Mouse (Mus musculus): Measurements from ENCODE around the gene Ptpn7.

The Ptpn7 gene

DNA sequence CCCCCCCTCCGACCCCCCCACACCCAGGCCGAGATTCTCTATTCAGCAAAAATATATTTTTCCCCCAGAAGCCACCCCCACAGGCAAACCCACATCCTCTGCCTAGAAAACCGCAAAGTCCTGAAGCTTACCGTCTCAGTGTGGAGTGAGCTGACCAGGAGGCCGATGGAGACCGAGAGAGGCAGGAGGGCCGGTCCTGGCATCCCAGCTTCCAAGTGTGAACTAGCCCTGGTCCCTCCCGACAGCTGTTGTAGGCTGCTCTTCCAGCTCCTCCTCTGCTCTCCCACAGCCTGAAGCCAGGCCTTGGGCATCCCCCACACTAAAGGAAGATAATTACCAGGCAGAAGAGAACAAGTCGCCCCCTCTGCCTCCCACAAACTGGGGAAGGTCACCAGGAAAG lies 3.5 kb upstream of the Ptpn7 start:
- no peak for DNase-seq (ENCODE audit: low read depth, low spot score)

DNA sequence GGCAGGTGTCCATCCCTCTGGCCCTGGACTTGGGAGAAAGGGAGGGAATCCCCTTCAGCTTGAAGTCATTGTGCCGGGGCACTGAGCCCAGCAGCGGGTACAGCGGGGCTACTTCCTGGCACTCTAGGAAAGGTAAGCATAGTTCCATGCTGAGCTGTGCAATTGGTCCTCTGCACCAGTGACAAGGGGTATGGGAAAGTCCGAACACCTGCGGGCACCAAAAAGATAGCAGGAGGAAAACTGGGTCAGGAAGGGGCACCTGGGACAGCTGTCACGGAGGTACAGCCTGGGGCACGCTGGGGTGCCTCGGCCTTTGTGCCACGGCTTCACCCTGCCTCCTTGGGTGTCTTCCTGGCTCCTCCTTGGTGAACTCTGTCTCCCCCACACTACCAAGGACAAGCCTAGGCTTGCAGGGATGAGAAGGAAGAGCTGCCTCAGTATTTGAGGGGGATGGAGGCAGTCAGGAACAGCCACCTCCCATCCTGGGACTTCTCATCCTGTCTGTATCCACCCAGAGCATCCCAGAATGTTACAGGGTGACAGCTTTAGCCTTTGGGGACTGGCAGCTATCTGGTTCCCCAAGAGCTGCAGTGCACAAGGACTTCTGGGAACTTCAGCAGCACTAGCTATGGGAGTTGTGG lies 2.8 kb upstream of the Ptpn7 start:
- peak; percentile 51 for DNase-seq (ENCODE audit: low read depth, low spot score)

DNA sequence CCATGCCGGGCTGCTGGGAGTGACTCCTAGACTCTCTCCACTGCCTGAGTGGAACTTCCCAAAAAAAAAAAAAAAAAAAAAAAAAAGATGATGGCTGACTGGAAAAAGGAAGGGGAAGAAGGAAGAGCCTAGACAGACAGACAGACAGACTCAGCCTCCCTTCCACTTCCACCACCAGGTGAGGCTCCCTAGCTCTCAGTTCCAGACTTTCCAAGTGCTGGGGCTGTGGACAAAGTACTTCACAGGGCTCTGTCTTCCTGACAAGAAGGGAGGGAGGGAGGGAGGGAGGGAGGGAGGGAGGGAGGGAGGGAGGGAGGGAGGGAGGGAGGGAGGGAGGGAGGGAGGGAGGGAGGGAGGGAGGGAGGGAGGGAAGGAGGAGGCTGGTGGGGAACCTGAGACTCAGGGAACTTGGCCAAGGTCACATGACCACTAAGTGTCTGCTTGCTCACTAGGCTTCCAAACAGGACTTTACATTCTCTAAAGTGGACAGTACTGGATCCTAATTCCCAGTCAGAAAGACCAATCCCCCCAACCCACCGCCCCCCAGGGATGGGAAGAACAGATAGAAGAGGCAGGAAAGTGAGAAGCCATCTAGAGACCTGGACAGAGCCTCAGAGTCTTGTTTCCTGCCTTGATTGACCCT lies 2.0 kb upstream of the Ptpn7 start:
- peak; percentile 83 for DNase-seq (ENCODE audit: low read depth, low spot score)

DNA sequence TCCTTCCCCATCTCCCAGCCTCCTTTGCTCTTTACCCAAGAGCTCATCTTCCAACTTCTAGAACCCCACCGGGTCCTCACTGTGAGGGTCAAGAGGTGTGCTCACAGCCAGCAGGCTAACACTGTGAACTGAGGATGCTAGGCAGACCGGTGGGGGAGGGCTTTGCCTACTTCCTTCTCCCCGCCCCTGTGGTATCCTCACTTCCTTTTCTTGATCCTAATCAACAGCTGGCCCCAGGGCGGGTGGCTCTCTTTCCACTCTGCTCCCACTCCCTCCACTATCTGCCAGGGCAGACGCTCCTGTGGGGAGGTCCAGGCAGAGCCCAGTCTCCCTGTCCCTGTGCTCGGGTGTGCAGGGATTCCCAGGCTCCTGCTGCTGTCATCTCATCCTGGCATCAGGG lies 1.5 kb upstream of the Ptpn7 start:
- peak; percentile 50 for DNase-seq (ENCODE audit: low read depth, low spot score)

DNA sequence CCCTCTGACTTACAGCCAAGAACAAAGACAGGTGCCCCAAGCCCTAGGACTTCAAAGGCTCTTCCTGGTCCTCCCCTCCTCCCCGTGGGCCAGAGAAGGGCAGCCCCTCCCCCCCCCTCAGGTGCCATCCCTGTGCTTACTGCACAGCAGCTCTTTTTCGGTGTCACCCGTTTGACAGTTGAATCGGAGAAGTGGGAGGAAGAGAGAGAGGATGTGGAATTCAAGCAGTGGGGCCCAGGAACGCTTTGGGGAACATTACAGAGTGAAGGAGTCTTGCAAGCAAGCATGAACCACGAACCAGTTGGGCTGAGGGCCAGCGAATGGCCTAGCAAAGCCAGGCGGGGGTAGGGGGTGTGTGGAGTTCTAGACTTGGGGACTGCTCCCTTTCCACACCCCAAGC lies 940 bp upstream of the Ptpn7 start:
- DNase-seq (ENCODE audit: low read depth, low spot score), result no peak

DNA sequence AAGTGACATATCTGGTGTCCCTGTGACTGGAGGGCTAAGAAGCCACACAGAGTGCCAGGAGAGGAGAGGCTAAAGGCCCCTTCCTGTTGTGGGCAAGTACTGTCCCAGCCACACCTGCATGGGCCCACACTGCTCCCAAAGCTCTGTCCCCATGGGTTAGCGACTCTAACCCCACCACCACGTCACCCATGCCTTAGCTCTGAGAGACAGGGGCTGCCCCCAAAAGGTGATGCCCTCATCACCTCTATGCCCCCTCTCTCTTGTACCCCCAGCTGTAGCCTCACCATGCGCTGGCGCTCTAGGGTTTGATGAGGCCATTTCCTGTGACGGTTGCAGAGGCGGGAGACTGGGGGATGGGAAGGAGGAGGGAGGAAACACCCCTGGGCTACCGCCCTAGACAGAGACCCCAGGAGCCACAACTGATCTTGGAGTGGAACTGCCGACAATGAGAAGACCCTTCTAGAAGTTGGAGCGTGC lies 431 bp downstream of the Ptpn7 start:
- DNase-seq (ENCODE audit: low read depth, low spot score), result no peak

DNA sequence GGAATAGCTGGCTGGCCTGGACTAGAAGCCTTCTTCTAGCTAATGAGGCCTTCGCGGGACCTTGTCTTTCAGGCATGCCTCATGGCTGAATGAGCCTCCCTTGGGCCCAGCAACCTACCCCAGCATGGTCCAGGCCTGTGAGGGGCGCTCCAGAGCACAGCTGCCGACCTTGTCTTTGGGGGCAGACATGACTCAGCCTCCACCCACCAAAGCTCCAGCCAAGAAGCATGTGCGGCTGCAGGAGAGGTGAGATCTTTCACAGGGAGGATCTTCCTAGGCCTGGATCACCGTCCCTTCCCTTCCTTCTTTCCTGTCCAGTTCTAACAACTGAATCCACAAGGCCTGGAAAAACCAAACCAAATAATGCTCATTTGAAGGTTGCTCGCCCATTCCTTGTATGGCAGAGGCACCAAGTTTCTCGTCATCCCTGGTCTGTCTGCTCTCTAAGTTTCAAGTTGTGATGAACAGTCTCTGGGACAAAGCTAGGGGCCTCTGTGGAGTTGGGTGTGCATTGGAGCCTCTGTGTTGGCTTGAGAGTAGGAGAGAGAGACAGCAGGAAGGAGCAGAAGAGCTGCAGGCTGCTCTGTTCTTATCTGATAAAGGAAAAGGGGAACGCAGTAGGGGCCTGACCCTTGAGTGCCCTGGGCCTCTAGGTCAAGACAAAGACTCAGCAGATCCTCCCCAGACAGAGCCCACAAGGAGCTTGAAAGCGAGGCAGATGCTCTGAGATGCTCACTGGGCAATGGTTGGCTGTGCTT lies 1.4 kb downstream of the Ptpn7 start:
- DNase-seq (ENCODE audit: low read depth, low spot score), result no peak

DNA sequence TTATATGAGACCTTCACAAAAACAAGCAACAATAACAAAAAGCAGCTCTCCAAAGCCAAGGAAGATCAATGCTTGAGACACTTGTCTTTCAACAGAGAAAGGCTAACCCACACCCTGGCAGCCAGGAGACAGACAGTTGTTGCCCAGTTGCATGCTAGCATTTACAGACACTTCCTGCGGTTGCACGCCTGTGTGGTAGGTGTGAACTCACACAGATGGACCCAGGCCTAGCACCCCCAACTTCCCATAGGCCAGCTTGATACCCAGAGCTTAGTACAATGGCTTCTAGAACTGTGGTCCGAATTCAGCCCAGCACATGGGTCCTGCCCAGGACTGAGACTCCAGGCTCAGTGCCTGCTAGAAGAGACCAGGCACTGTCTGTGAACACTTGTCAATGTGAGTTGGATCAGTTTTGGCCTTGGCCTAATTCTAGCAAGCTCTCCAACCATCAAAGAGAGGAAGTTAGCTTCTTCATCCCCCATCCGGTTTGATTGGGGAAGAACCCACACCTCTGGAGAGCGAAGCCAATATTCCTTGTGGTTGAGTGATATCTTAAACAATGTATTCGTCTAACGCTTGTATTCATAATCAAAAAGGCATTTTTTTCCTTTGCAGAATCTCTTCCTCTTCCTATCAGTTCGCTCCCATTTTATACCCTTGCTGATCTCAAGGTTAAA lies 2.7 kb downstream of the Ptpn7 start:
- DNase-seq (ENCODE audit: low read depth, low spot score), result no peak

DNA sequence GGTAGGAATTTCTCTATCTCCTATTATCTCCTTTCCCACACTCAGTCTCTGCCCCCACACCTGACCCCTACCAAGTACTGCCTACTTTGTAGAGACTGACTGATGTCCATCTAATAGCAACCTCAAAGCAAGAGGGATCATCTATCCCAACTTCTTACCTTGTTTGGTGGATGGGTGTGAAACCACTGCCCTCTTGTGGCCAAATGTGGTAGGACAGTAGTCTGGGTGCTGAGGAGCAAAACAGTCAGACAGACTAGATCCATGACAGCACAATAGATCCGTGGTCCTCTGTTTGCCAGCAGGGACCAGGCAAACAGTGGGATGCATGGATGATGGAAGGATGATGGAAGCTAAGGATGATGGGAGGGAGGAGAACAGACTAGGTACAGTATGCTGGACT lies 4.0 kb downstream of the Ptpn7 start:
- peak; percentile 92 for DNase-seq (ENCODE audit: low read depth, low spot score)

DNA sequence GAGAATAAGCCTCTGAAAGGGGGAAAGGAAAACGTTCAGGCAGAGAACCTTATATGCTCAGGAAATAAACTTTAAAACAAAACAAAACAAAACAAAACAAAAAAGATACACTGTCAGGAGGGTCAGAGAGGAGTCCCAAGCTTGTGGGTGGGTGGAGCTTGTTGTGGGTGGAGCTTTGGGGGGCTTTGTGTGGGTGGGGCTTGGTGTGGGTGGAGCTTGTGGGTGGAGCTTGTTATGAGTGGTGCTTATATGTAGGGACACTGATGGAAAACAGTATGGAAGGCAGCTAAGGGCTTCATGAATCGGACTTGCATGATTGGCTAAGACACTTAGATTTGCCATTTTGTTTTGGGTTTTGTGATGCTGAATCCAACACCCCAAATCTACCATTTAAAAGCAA lies 7.4 kb downstream of the Ptpn7 start:
- DNase-seq (ENCODE audit: low read depth, low spot score), result peak; percentile 78

DNA sequence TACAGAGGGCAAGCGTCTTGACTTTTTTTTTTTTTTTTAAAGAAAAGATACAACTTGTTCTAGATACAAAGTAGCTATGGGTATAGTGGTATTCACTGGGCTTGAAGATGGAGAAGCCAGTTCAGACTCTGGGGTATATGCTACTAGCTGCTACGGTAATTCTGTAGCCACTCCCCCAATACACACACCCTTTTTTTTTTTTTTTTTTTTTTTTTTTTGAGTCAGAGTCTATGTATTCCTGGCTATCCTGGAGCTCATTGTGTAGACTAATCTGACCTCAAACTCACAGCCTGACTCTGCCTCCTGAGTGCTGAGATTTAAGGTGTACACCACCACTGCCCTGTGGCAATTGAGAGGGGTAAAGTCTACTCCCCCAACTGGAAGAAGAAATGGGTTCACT lies 10.0 kb downstream of the Ptpn7 start:
- DNase-seq (ENCODE audit: low read depth, low spot score), result no peak

DNA sequence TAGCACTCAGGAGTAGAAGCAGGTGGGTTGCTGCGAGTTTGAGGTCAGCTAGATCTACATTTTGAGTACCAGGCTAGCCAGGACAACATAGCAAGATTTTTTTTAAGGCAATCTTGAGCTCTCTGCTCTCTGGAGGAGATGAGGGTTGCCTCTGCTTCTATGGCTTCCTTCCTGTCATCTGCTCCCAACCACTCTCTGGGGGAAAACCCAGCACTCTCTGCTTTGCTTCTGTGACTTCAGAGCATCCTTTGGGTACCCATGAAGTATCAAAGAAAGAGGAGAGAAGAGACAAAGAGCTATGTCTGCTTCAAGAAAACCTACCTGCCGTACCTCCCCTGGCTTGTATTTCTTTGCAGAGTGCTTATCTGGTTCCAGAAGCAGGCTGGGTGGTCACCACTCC lies 11.4 kb downstream of the Ptpn7 start:
- no peak for DNase-seq (ENCODE audit: low read depth, low spot score)

DNA sequence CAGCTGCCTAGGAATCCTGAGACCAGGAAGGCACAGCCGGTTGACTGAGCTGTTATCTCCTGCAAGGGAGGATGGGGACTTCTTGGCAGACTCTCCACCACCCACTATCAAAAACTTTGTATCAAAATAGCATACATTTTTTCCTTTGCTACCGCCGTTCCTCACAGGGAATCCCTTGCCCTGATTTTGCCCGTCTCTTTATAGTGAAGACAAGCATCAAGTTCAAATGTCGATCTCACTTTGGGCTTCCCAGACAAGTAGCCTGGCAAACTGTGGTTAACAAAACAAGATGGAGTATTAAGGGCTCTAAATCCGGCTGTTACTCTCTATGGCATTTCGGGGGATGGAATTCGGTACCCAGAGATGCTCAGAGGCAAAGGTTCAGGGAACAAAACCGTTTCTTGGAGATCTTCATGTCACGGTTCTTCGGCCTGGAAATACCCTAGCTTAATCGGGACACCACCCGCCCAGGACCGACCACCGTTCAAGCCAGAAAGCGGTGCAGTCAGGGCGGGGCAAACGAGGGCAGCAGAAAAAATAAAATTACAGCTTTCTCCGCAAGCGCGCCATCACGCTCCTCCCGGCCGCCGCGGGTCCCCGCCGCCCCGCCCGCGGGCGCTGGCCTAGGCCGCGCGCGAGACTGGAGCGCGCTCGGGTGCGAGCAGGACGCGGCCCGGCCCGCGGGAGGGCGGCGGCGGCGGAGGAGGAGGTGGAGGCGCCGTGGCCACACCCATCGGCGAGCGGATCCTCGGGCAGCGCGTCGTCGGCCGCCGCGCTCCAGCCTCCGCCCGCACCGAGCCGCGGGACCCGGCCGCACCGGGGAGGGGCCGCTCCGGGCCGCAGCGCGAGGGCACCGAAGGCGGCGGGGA lies 13.8 kb downstream of the Ptpn7 start, which contains the start of gene Arl8a:
Gene Arl8a (plus strand): TSS at position 748 of the 869 bp plus-strand sequence.
- peak; percentile 60 for DNase-seq (ENCODE audit: low read depth, low spot score)

DNA sequence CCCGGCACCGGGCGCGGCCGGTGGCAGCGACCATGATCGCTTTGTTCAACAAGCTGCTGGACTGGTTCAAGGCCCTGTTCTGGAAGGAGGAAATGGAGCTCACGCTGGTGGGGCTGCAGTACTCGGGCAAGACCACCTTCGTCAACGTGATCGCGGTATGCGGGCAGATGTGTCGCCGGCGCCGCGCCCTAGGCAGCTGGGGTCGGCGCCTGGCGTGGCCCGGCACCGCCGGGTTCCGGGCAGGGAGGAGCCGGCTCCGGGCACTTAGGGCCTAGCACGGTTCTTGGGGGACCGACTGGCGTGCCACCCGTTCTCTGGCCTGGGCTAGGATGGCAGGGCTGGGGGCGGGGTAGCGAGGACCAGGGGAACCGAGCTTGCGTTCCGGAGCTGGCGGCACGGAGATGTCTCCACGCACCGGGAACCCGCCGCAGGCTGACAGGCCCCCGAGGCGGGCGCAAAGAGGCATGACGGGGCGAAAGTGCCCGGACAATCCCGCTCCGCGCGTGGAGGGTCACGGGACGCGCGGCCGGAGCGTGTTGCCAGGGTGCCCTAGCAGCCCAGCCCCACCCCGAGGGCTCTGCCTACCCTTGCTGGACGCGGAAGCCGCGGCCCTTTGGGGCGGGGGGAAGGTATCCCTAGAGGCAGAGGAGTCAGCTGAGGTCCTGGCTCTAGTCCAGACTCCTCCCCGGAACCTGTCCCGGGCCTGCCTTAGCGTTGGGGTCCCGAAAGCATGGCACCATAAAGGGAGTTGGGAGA lies 14.6 kb downstream of the Ptpn7 start:
- peak; percentile 74 for DNase-seq (ENCODE audit: low read depth, low spot score)

DNA sequence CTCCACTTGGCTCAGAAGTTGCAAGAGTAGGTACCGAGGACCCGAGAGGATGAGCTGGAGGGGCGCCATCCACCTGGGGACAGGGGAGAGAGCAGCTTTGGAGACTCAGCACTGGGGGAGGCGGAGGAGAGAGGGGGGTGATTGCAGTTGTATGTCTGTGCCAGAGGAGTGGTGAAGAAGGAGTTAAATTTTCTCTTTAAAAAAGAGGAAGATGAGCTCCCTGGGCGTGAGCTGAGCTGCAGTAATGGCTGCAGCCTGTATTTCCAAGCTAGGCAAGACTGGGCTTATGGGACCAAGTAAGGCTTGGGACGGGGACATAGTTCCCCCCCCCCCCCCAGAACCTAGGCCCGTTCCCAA lies 15.2 kb downstream of the Ptpn7 start:
- no peak for DNase-seq (ENCODE audit: low read depth, low spot score)

DNA sequence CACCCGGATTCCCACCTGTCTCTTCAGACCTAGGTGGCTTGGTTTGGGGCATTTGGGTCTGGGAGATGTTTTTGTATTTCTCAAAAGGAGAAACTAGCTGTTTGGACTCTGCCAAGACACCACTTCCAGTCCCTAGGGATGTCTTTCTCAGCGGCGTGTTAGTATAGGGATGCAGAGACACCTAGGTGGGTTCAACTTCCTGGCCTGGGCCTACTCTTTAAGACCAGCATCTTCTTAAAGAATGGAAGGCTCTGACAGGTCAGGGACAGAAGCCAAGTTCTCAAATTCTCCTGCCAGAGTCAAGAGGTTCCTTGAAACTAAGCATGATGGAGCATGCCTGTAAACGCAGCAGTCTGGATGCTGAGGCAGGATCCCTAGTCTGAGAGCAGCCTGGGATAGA lies 16.0 kb downstream of the Ptpn7 start:
- no peak for DNase-seq (ENCODE audit: low read depth, low spot score)

DNA sequence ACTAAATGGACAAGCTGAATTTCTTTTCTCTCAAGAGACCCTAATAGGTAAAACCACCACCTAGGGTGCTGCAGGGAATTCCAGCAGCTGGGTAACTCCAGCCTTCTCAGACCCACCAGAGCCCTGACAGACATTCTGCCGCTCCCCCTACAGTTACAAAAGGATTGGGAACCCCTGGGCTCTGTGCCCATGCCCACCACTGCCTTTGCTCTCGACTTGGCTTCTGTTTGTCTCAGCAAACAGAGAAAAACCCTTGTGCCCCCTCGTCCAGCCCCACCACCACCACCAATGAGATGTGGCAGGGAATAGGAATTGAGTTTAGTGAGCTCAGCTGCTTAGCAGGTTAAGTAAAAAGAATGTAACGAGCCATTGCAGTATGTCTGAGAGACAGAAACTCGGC lies 16.5 kb downstream of the Ptpn7 start:
- DNase-seq (ENCODE audit: low read depth, low spot score), result no peak

DNA sequence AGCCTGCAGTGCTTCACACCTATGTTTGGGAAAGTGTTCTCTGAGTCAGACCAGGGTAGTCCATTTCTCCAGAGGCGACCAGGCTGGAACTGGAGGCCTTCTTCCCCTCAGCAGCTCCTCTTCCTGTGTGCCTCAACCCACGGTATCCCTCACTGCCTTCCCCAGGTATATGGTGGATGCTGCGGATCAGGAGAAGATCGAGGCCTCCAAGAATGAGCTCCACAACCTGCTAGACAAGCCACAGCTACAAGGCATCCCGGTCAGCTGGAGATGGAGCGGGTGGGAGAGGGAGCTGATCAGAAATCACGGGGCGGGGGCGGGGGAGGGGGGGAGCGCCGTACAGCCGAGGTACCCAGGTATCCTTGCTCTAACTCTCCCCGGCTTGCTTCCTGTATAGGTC lies 21.5 kb downstream of the Ptpn7 start:
- DNase-seq (ENCODE audit: low read depth, low spot score), result no peak

DNA sequence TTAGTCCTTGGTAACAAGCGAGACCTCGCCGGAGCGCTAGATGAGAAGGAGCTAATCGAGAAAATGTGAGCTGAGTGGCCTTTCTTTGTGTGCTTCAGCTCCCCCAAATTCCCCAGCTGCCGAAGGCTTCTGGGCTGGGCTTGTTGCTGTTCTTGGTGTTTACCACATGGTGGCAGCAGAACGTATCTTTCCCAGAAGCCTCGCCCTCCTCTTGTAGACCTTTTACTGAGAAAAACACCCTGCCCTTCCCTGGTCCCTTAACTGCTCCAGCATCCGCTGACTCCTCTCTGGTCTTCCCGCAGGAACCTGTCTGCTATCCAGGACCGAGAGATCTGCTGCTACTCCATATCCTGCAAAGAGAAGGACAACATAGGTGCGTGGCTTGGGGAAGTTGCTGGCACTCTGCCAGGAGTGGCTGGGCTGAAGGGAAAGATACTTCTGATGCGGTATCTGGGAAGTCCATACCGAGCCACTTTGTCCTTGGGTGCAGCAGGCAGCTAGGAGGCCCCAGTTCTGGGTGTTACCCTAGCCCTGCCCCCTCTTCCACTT lies 22.0 kb downstream of the Ptpn7 start:
- DNase-seq (ENCODE audit: low read depth, low spot score), result peak; percentile 95

DNA sequence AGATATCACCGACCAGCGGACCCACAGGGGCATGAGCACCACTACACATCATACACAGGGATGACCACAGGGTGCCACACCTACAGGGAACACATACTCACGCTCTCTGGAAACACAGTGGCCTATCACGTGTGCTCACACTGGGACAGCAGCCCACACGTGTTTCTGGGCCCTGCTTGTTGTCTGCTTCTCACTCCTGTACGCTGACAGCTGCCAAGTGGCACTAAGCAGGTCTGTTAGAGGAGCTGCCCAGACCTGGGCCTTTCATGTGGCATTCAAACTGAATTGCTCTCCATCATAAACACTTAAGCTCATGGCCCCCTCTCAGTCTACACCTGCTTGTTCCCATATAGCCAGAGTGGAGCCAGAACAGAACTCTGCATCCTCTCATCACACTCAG lies 23.8 kb downstream of the Ptpn7 start:
- DNase-seq (ENCODE audit: low read depth, low spot score), result no peak
